Mouse (Mus musculus): ENCODE measurements around the gene Lce1a1. TPM values are rescaled to one million over a fixed set of nuclear protein-coding genes. Genes with fewer than 3 reads are reported as not detected.

The Lce1a1 gene
- polyA plus RNA-seq (2021; fragmentation: Nextera tagmentation), result not detected in 2 replicates
- long read RNA-seq, experiment 1, result 0 reads
- long read RNA-seq, experiment 2, result 0 reads

DNA sequence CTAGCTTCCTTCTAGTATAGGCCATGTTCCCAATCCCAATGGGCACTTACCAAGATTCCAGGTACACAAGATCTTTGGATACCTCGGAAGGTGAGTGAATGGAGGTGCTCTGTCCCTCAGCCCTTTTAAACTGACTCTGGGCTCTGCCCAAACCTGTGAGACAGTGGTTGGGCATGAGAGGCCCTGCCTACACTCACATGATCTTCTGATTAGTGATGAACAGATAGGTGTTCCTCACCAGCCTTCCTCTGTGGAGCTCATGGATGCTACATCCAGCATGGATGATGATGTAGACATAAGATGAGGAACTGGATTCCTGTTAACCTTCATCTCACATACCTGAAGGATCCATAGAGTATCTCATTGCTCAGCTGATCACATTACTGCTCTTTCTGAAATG, at the start of gene Lce1a1:
Lce1a1 (minus strand) TSS at position 101 of the 400 bp plus-strand sequence.

DNA sequence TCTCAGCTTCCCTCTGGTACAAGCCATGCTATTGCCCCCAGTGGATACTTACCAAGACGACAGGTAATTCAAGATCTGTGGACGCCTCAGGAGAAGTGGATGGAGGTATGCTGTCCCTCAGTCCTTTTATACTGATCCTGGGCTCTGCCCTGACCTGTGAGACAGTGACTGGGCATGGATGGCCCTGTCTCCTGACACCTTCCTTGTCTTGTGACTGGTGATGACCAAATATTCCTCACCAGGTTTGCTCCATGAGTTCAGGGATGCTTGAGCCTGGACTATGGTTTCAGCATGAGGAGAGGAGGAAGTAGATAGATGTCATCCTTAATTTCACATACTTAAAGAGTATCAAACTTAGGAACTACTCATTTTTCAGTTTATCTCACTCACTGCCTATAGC, 39.0 kb upstream of the Lce1a1 start, which contains the start of gene Lce1d:
Lce1d (minus strand) TSS at position 101 of the 400 bp plus-strand sequence.

DNA sequence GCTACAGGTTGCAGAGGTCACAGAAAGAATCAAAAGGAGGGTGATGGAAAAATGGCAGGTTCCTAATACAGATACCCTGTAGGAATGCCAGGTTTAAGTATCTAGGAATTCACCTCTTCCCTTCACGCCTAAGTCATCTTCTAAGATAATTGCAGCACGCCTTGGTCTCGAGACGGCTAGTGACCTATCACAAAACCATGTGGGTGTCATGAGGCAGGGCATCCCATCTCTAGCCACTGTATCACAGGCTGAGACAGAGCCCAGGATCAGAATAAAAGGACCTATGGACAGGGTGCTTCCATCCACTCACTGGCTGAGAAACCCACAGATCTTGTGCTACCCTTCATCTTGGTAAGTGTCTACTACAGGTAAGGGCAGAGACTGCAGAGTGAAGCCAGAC, 30.8 kb upstream of the Lce1a1 start, which contains the start of gene Lce1c:
Lce1c (plus strand) TSS at position 301 of the 400 bp plus-strand sequence.

DNA sequence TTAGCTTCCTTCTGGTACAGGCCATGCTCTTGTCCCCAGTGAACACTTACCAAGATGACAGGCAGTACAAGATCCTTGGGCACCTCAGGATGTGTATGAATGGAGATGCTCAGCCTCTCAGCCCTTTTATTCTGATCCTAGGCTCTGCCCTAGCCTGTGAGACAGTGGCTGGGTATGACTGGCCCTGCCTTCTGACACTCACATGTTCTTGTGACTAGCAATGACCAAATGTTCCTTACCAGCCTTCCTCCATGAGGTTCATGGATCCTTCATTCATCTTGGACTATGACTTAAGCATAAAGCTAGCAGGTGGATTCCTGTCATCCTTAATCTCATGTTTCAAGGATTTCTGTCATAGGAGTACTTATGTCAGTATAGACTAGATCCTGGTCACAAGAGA, 22.1 kb upstream of the Lce1a1 start, which contains the start of gene Lce1a2:
Lce1a2 (minus strand) TSS at position 101 of the 400 bp plus-strand sequence.

DNA sequence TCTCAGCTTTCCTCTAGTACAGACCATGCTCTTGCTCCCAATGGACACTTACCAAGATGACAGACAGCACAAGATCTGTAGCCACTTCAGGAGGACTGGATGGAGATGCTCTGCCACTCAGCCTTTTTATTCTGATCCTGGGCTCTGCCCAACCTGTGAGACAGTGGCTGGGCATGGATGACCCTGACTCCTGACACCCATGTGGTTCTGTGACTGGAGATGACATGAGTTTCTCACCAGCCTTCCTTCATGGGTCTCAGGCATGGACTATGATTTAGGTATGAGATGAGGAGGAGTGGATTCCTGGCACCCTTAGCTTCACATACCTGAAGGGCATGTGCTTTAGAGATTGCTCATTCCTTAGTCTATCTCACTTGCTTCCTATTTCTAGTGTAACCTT, 8.7 kb upstream of the Lce1a1 start, which contains the start of gene Lce1b:
Lce1b (minus strand) TSS at position 101 of the 400 bp plus-strand sequence.

DNA sequence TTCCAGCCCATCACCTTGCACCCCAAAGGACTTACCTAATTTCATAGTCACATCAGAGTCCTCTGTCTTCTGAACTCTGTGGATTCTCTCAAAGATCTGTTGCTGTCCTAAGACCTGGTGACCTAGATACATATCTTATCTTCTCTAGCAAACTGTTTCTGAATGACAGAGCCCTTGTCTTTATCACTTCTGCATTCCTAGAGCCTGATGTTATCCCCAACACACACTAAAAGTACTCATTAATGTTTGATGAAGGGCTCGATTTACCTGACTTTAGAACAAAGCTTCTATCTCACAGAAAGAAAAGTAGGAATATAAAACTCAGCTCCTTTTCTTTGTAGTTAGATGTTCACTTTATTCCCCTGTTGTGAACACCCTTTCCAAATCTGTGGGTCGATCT, 26.5 kb downstream of the Lce1a1 start, which contains the start of gene Lce6a:
Lce6a (minus strand) TSS at position 101 of the 400 bp plus-strand sequence.

DNA sequence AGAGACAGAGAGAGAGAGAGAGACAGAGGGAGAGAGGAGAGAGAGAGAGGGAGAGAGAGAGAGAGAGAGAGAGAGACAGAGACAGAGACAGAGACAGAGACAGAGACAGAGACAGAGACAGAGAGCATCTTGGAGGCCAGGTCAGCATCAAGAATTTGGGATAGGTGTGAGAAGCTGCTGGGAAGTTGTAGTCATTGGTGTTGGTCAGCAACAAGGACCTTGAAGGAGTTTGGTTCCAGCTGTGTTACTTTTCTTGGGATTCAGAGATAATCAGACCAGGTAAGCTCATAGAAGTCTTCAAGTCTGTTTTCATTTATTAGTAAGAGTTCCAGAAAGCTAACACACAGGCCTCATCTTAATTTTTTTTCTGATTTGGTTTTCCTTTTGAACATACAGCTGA, 40.7 kb downstream of the Lce1a1 start, which contains the start of gene 2210017I01Rik:
2210017I01Rik (minus strand) TSS at position 101 of the 400 bp plus-strand sequence.

Other genes with a start within 250 kb of the Lce1a1 start
- not detected in 2 replicates for gene Sprr2i, start 240.3 kb downstream of the Lce1a1 start, polyA plus RNA-seq (2021; fragmentation: Nextera tagmentation)
- gene Sprr2j-ps, start 230.2 kb downstream of the Lce1a1 start, polyA plus RNA-seq (2021; fragmentation: Nextera tagmentation), result not detected in 2 replicates
- gene Gm9774, start 218.9 kb downstream of the Lce1a1 start, polyA plus RNA-seq (2021; fragmentation: Nextera tagmentation), result 1.4 and 1.7 TPM in 2 replicates
- gene Sprr2k, start 215.7 kb downstream of the Lce1a1 start, polyA plus RNA-seq (2021; fragmentation: Nextera tagmentation), result not detected in 2 replicates
- gene Sprr1b, start 209.5 kb downstream of the Lce1a1 start, polyA plus RNA-seq (2021; fragmentation: Nextera tagmentation), result not detected in 2 replicates
- not detected in 2 replicates for gene Sprr3, start 189.6 kb downstream of the Lce1a1 start, polyA plus RNA-seq (2021; fragmentation: Nextera tagmentation)
- gene Sprr1a, start 162.4 kb downstream of the Lce1a1 start, polyA plus RNA-seq (2021; fragmentation: Nextera tagmentation), result 0.15 TPM in 1 of 2 replicates, not detected in the other
- gene Sprr4, start 147.8 kb downstream of the Lce1a1 start, polyA plus RNA-seq (2021; fragmentation: Nextera tagmentation), result not detected in 2 replicates
- not detected in 2 replicates for gene 2310046K23Rik, start 113.8 kb downstream of the Lce1a1 start, polyA plus RNA-seq (2021; fragmentation: Nextera tagmentation)
- not detected in 2 replicates for gene Ivl, start 74.6 kb downstream of the Lce1a1 start, polyA plus RNA-seq (2021; fragmentation: Nextera tagmentation)
- gene Smcp, start 59.3 kb downstream of the Lce1a1 start, polyA plus RNA-seq (2021; fragmentation: Nextera tagmentation), result not detected in 2 replicates
- gene 2210017I01Rik, start 40.8 kb downstream of the Lce1a1 start, polyA plus RNA-seq (2021; fragmentation: Nextera tagmentation), result not detected in 2 replicates
- not detected in 2 replicates for gene Lce6a, start 26.6 kb downstream of the Lce1a1 start, polyA plus RNA-seq (2021; fragmentation: Nextera tagmentation)
- not detected in 2 replicates for gene Lce1b, start 8.6 kb upstream of the Lce1a1 start, polyA plus RNA-seq (2021; fragmentation: Nextera tagmentation)
- gene Lce1a2, start 22.0 kb upstream of the Lce1a1 start, polyA plus RNA-seq (2021; fragmentation: Nextera tagmentation), result not detected in 2 replicates
- gene Lce1c, start 30.9 kb upstream of the Lce1a1 start, polyA plus RNA-seq (2021; fragmentation: Nextera tagmentation), result not detected in 2 replicates
- not detected in 2 replicates for gene Lce1d, start 38.9 kb upstream of the Lce1a1 start, polyA plus RNA-seq (2021; fragmentation: Nextera tagmentation)
- gene Lce1e, start 60.8 kb upstream of the Lce1a1 start, polyA plus RNA-seq (2021; fragmentation: Nextera tagmentation), result not detected in 2 replicates
- not detected in 2 replicates for gene Lce1f, start 72.0 kb upstream of the Lce1a1 start, polyA plus RNA-seq (2021; fragmentation: Nextera tagmentation)
- gene Gm38119, start 90.8 kb upstream of the Lce1a1 start, polyA plus RNA-seq (2021; fragmentation: Nextera tagmentation), result not detected in 2 replicates
- gene Lce1g, start 104.0 kb upstream of the Lce1a1 start, polyA plus RNA-seq (2021; fragmentation: Nextera tagmentation), result not detected in 2 replicates
- not detected in 2 replicates for gene Lce1h, start 116.8 kb upstream of the Lce1a1 start, polyA plus RNA-seq (2021; fragmentation: Nextera tagmentation)
- not detected in 2 replicates for gene Lce1i, start 130.6 kb upstream of the Lce1a1 start, polyA plus RNA-seq (2021; fragmentation: Nextera tagmentation)
- gene Lce1j, start 142.2 kb upstream of the Lce1a1 start, polyA plus RNA-seq (2021; fragmentation: Nextera tagmentation), result not detected in 2 replicates
- gene Lce1k, start 159.6 kb upstream of the Lce1a1 start, polyA plus RNA-seq (2021; fragmentation: Nextera tagmentation), result not detected in 2 replicates
- not detected in 2 replicates for gene Kprp, start 178.9 kb upstream of the Lce1a1 start, polyA plus RNA-seq (2021; fragmentation: Nextera tagmentation)
- gene Lce1l, start 203.0 kb upstream of the Lce1a1 start, polyA plus RNA-seq (2021; fragmentation: Nextera tagmentation), result not detected in 2 replicates
- gene 2310050C09Rik, start 221.9 kb upstream of the Lce1a1 start, polyA plus RNA-seq (2021; fragmentation: Nextera tagmentation), result not detected in 2 replicates

Measured in left cerebral cortex, adult 6 months (tissue).